Mouse (Mus musculus): ENCODE results near the gene Mras. TPM values are rescaled to one million over a fixed set of nuclear protein-coding genes. Genes with fewer than 3 reads are reported as not detected.
A peak's percentile ranks its signal among the peaks of the same experiment; 100 is the strongest.

The Mras gene
- polyA plus RNA-seq, 1 experiment from 2014 or later, result 7.6 TPM

GRCm38 (mm10) chr9:99458529-99459208 is 21.5 kb upstream of the Mras start:
- Histone ChIP-seq H3K36me3 (replicated peaks) (no peaks in the 10 kb centered on the region), H3K27ac (no peak overlapping the region), H3K9me3 (no peaks in the 10 kb centered on the region), H3K4me1 (no peaks in the 10 kb centered on the region), H3K4me3 (no peak overlapping the region), H3K27me3 (ENCODE audit: poor library complexity, severe bottlenecking) (no peaks in the 10 kb centered on the region)
- DNase-seq (ENCODE audit: extremely low spot score, low spot score), result peak; percentile 53
- 45% methylated on average over 12 of the region's 12 CpGs for WGBS

GRCm38 (mm10) chr9:99454211-99454610 is 17.0 kb upstream of the Mras start:
- WGBS, result 91% methylated on average over 4 of the region's 4 CpGs
- Histone ChIP-seq H3K9me3 (no peaks in the 10 kb centered on the region), H3K4me3 (no peak overlapping the region), H3K4me1 (peaks cover 7% of the 10 kb centered on the region), H3K27me3 (ENCODE audit: poor library complexity, severe bottlenecking) (peaks cover 24% of the 10 kb centered on the region), H3K36me3 (replicated peaks) (no peaks in the 10 kb centered on the region), H3K27ac (no peak overlapping the region)
- DNase-seq (ENCODE audit: extremely low spot score, low spot score), result no peak

- DNase-seq (ENCODE audit: extremely low spot score, low spot score), result no peak
- Histone ChIP-seq H3K4me3 (peak within 1 kb of the TSS; percentile 14; the same call in 1 of the 2 replicates), H3K9me3 (no peaks in the 10 kb centered on the region), H3K27me3 (ENCODE audit: poor library complexity, severe bottlenecking) (peaks cover 24% of the 10 kb centered on the region), H3K36me3 (replicated peaks) (no peaks in the 10 kb centered on the region), H3K4me1 (peaks cover 7% of the 10 kb centered on the region), H3K27ac (no peak within 1 kb of the TSS)
- 7% methylated on average over 14 of the region's 14 CpGs for WGBS
These were observed 14.0 kb upstream of the Mras start, which contains the start of gene Nme9 for GRCm38 (mm10) chr9:99451161-99451560. TSS of gene Nme9 (plus strand) at chr9:99451475.

GRCm38 (mm10) chr9:99449886-99450647 is 12.9 kb upstream of the Mras start:
- no peak for DNase-seq (ENCODE audit: extremely low spot score, low spot score)
- Histone ChIP-seq H3K4me3 (no peak overlapping the region), H3K4me1 (peaks cover 7% of the 10 kb centered on the region), H3K27ac (no peak overlapping the region), H3K9me3 (no peaks in the 10 kb centered on the region), H3K27me3 (ENCODE audit: poor library complexity, severe bottlenecking) (peaks cover 24% of the 10 kb centered on the region), H3K36me3 (replicated peaks) (no peaks in the 10 kb centered on the region)
- 44% methylated on average over 9 of the region's 9 CpGs for WGBS

GRCm38 (mm10) chr9:99447323-99447722 is 10.1 kb upstream of the Mras start:
- WGBS, result 85% methylated on average over 3 of the region's 3 CpGs
- no peak overlapping the region for H3K4me3 ChIP-seq

GRCm38 (mm10) chr9:99446259-99446658 is 9.1 kb upstream of the Mras start:
- no peak for DNase-seq (ENCODE audit: extremely low spot score, low spot score)
- Histone ChIP-seq H3K4me3 (no peak overlapping the region), H3K27ac (no peak overlapping the region), H3K27me3 (ENCODE audit: poor library complexity, severe bottlenecking) (peaks cover 7% of the 10 kb centered on the region), H3K4me1 (peaks cover 7% of the 10 kb centered on the region), H3K9me3 (no peaks in the 10 kb centered on the region), H3K36me3 (replicated peaks) (no peaks in the 10 kb centered on the region)

More at GRCm38 (mm10) chr9:99447323-99447722, 10.1 kb upstream of the Mras start:
- Histone ChIP-seq H3K27me3 (ENCODE audit: poor library complexity, severe bottlenecking) (peaks cover 17% of the 10 kb centered on the region), H3K36me3 (replicated peaks) (no peaks in the 10 kb centered on the region), H3K4me1 (peaks cover 11% of the 10 kb centered on the region), H3K9me3 (no peaks in the 10 kb centered on the region), H3K27ac (no peak overlapping the region)
- DNase-seq (ENCODE audit: extremely low spot score, low spot score), result no peak

GRCm38 (mm10) chr9:99444590-99445178 is 7.5 kb upstream of the Mras start:
- Histone ChIP-seq H3K4me1 (0 out of 2 replicates have a peak, but pooled peaks cover 4% of the 10 kb centered on the region), H3K9me3 (no peaks in the 10 kb centered on the region), H3K27me3 (ENCODE audit: poor library complexity, severe bottlenecking) (0 out of 2 replicates have a peak, but pooled peaks cover 4% of the 10 kb centered on the region), H3K27ac (no peak overlapping the region), H3K36me3 (replicated peaks) (no peaks in the 10 kb centered on the region), H3K4me3 (no peak overlapping the region)
- no peak for DNase-seq (ENCODE audit: extremely low spot score, low spot score)
- 44% methylated on average over 8 of the region's 8 CpGs for WGBS

- H3K9me3 ChIP-seq, result no peaks in the 10 kb centered on the region
- peaks cover 32% of the 10 kb centered on the region for H3K27me3 ChIP-seq (ENCODE audit: poor library complexity, severe bottlenecking)
- peaks cover 12% of the 10 kb centered on the region for H3K4me1 ChIP-seq
- DNase-seq (ENCODE audit: extremely low spot score, low spot score), result no peak
- no peaks in the 10 kb centered on the region for H3K36me3 ChIP-seq (replicated peaks)
- H3K4me3 ChIP-seq, result no peak overlapping the region
- 95% methylated on average over 4 of the region's 4 CpGs for WGBS
- H3K27ac ChIP-seq, result no peak overlapping the region
These were observed 4.7 kb upstream of the Mras start for GRCm38 (mm10) chr9:99441647-99442433.

GRCm38 (mm10) chr9:99440941-99441340 is 3.8 kb upstream of the Mras start:
- peaks cover 21% of the 10 kb centered on the region for H3K4me1 ChIP-seq
- H3K27me3 ChIP-seq (ENCODE audit: poor library complexity, severe bottlenecking), result peaks cover 36% of the 10 kb centered on the region
- no peaks in the 10 kb centered on the region for H3K9me3 ChIP-seq
- H3K36me3 ChIP-seq (replicated peaks), result no peaks in the 10 kb centered on the region
- H3K4me3 ChIP-seq, result no peak overlapping the region
- WGBS, result 82% methylated on average over 5 of the region's 5 CpGs
- no peak for DNase-seq (ENCODE audit: extremely low spot score, low spot score)
- no peak overlapping the region for H3K27ac ChIP-seq

- H3K27ac ChIP-seq, result no peak overlapping the region
- WGBS, result 83% methylated on average over 8 of the region's 8 CpGs
- H3K4me1 ChIP-seq, result peaks cover 34% of the 10 kb centered on the region
- H3K4me3 ChIP-seq, result no peak overlapping the region
- no peak for DNase-seq (ENCODE audit: extremely low spot score, low spot score)
- H3K36me3 ChIP-seq (replicated peaks), result no peaks in the 10 kb centered on the region
- H3K27me3 ChIP-seq (ENCODE audit: poor library complexity, severe bottlenecking), result peaks cover 54% of the 10 kb centered on the region
- no peaks in the 10 kb centered on the region for H3K9me3 ChIP-seq
These were observed 1.9 kb upstream of the Mras start for GRCm38 (mm10) chr9:99439064-99439463.

GRCm38 (mm10) chr9:99437781-99438565 is 792 bp upstream of the Mras start:
- peaks cover 34% of the 10 kb centered on the region for H3K4me1 ChIP-seq
- peaks cover 58% of the 10 kb centered on the region for H3K27me3 ChIP-seq (ENCODE audit: poor library complexity, severe bottlenecking)
- WGBS, result 82% methylated on average over 12 of the region's 12 CpGs
- no peaks in the 10 kb centered on the region for H3K36me3 ChIP-seq (replicated peaks)
- no peak overlapping the region for H3K27ac ChIP-seq
- no peak for DNase-seq (ENCODE audit: extremely low spot score, low spot score)
- H3K4me3 ChIP-seq, result no peak overlapping the region
- H3K9me3 ChIP-seq, result no peaks in the 10 kb centered on the region

Data from forebrain, embryonic 10.5 days (tissue).